Mouse (Mus musculus) thymus, adult 2 months (tissue): Measurements from ENCODE around the gene Elof1.

Experiments used
- CTCF ChIP-seq: fragments of 200-500 bp; IDR thresholded peaks from 2 replicates; pipeline ENCODE4 v1.5.1; 2012; ENCODE audit warnings: mild to moderate bottlenecking, control low read depth, low read length, moderate library complexity, borderline replicate concordance; ENCODE audit not compliant: control insufficient read depth, poor library complexity, insufficient read depth; ENCODE audit errors: extremely low read depth
- POLR2A ChIP-seq: fragments of 200-500 bp; IDR thresholded peaks from 2 replicates; pipeline ENCODE4 v1.6.1; 2012; ENCODE audit warnings: mild to moderate bottlenecking, low read length, control low read depth, moderate library complexity; ENCODE audit not compliant: control insufficient read depth, poor library complexity, insufficient read depth; ENCODE audit errors: extremely low read depth

DNA sequence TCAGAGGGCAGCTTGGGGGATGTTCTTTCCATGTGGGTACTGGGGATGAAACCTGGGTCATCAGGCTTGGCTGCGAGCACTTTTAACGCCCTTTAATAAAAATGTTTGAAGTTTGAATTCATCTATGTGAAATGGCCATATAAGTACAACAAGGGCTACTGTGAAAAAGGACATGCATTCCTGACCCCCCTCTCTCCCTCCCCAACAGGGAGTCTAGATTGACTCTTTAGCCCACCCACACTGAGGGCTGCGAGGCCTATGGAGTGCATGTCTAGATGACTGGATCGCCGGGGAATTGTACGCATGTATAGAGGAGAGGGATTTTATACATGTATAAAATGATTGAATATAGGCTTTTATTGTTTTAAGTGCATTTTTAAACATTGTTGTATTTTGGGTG, 31.0 kb downstream of the Elof1 start:
- TF ChIP-seq CTCF (no peak), POLR2A (no peak)
